Mouse (Mus musculus) cerebellum, adult 2 months (tissue): ENCODE data around the gene Tmem29.
"Not testable (repeated sequence)": the region's sequence is repeated elsewhere in the genome, so short reads cannot be mapped to it uniquely, and the experiment has no call there.

Source experiments
- CTCF ChIP-seq: fragments of 200-500 bp; IDR thresholded peaks from 2 replicates; pipeline ENCODE4 v1.5.1; 2011; ENCODE audit warnings: low read depth, mild to moderate bottlenecking, control low read depth, low read length, moderate library complexity, borderline replicate concordance; ENCODE audit not compliant: insufficient read depth
- POLR2A ChIP-seq: fragments of 200-500 bp; IDR thresholded peaks from 2 replicates; pipeline ENCODE4 v1.6.1; 2011; ENCODE audit warnings: low read length, control low read depth, borderline replicate concordance; ENCODE audit not compliant: insufficient read depth

- TF ChIP-seq CTCF, POLR2A: not testable (repeated sequence)
Observed at GRCm38 (mm10) chrX:150486314-150487030, 27.5 kb upstream of the Tmem29 start.
